Mouse (Mus musculus): ENCODE measurements around the gene Hist1h4a.
"Not testable (repeated sequence)": the region's sequence is repeated elsewhere in the genome, so short reads cannot be mapped to it uniquely, and the experiment has no call there.

Hist1h4a gene

DNA sequence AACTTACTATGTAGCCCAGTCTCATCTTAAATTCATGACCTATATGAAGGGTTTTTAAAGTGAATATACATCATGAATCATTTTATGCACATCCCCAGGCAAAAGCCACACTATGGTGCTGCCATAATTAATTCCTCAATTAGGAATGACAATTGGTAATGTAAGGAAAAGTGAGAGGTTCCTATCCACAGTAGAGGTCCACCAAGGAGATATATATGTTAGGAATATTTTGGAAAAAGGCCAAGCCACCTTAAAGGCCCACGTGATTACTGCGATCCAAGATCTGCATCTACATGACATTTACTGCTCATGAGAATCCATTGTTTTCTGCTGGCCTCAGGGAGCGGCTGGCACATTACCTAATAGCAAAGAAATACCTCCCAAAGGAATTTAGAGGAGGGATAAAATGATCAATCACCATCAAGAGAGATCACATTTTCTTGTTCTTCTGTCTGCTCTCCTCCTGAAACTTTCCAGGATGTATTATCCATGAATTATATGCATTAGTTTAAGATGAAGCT is 1.7 kb downstream of the Hist1h4a start:
- no peak for DNase-seq (ENCODE audit: low spot score in 2 of 2)

DNA sequence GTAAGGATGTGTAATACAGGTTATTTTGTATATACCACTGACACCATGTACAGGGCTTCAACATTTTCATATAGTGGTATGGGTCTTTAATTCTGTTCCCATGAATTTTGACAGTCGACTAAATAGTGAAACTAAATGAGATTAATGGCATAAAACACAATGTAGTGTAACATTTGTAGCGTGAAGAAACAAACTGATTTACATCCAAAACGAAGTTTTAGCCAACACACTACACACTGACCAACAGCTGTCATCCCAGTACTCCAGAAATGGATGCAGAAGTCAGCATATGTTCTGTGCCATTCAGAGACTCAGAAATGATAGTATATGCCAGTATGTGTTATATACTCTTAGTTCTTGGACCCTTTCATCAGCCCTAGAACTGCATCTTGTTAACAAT is 3.1 kb downstream of the Hist1h4a start:
- DNase-seq (ENCODE audit: low spot score in 2 of 2): no peak

DNA sequence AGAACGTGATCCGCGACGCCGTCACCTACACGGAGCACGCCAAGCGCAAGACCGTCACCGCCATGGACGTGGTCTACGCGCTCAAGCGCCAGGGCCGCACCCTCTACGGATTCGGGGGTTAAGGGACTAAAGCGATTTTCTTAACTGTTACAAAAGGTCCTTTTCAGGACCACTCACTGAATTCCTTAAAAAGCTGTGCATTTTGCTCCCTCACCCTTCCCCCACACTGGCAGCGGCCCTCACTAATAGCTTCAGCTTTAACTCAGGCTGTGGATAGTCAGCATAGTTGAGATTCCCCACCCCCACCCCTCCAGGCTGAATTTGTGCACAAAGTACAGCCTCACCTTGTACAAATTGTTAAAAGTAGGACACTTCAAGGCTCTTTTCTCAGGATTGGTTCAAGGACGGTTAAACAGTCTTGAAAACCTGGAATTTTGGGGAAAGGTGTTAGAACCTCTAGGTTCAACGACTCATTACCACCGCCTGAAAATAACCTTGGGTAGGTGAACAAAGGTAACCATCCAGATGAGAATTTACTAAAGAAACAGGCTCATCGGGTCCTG is 3.7 kb downstream of the Hist1h4a start:
- DNase-seq (ENCODE audit: low spot score in 2 of 2): no peak

DNA sequence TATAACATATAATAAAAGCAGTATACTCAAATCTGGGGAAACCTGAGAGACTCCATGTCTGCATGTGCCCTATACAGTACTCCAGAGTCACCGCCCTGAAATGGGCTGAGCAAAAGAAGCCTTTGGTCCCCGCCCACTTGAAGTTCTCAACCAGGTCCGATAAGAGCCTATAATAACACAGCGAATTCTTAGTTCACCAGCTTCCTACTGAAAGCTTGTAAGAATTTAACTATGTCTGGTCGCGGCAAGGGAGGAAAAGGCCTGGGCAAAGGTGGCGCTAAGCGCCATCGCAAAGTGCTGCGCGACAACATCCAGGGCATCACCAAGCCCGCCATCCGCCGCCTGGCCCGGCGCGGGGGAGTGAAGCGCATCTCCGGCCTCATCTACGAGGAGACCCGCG is 4.2 kb downstream of the Hist1h4a start, which contains the start of gene Hist1h4b:
Gene Hist1h4b, plus strand, starts transcription at position 224 of the 400 bp plus-strand sequence.
- peak; percentile 89 to 91 for DNase-seq (ENCODE audit: low spot score in 2 of 2)

DNA sequence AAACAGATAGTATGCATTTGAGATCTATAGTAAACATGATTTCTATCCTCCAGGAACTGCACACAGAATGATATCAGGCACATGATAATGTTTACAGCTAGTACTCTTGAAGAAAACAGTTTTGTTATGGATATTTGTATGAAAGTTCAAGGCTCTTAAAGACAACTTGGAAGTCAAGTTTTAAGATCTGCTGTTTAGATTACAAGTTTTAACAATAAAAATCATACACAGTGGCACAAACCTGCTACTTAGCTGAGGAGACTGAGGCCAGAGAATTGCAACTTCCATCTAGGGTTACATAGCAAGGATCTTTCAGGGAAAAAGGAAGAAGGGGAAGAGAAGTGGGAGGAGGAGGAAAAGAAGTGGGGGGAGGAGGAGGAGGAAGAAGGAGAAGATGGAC is 6.0 kb downstream of the Hist1h4a start:
- no peak for DNase-seq (ENCODE audit: low spot score in 2 of 2)

DNA sequence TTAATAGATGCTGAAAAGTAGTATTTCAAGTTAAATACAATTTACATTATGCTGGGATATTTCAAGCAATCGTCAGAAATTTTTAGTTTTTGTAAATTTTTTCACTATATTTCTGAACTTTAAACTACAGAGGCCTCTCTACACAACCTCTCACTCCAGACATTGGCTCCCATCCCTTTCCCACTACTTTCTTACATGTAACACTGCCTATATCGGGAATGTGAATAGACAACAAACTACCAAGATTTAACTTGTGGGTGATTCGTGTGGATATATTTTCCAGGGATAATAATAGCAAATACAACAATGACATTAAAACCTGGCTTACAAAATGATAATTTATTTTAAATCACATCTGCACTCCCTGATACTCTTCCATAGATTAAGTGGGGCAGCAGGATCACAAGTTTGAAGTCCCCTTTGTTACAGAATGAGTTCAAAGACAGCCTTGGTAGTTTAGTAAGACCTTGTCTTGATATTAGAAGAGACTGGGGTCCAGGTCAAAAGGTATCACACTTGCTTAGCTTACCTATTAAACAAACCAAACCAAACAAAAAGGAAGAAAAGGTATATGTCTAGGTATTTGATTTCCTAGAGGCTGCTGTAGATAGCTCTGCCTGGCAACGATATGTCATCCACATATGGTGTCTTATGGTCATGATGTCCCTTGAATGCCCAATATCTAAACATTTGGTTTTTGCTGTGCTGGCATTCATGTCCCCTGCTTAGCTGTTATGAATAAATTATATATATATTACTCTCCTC is 7.5 kb downstream of the Hist1h4a start:
- DNase-seq (ENCODE audit: low spot score in 2 of 2): no peak

DNA sequence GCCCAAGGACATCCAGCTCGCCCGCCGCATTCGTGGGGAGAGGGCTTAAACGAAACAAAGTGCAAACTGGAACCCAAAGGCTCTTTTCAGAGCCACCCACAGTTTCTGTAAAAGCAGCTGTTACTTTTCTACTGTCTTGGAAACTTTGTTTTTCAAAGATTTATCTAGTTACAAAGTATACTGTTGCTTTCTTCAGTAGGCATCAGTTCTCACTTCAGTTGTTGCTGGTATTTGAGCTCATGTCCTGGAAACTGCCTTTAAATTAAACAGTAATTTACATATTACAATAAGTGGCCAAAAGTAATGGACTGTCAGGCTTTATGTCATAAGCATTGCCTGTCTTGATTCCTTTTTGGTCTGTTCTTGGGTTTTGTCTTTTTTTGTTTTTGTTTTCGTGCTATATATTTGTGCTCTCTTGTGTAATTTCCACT is 8.3 kb downstream of the Hist1h4a start:
- DNase-seq (ENCODE audit: low spot score in 2 of 2): no peak

DNA sequence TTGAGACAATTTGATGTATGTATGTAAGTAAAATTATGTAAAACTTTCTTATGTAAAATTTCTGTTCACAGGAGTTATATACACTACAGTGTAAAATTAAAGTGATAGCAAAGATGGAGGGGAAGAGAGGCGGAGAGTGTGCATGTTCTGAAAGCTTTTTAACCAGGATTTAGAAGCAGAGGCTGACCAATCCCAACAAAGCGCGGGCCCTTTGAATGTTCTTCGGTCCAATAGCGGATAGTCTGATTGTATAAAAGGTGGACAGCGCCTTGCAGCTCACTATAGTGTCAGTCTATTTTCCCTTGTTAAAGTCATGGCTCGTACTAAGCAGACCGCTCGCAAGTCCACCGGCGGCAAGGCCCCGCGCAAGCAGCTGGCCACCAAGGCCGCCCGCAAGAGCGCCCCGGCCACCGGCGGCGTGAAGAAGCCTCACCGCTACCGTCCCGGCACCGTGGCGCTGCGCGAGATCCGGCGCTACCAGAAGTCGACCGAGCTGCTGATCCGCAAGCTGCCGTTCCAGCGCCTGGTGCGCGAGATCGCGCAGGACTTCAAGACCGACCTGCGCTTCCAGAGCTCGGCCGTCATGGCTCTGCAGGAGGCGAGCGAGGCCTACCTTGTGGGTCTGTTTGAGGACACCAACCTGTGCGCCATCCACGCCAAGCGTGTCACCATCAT is 8.8 kb downstream of the Hist1h4a start, which contains the start of gene Hist1h3b:
Gene Hist1h3b, plus strand, starts transcription at position 201 of the 675 bp plus-strand sequence.
- DNase-seq (ENCODE audit: low spot score in 2 of 2): peak; percentile 92 to 94

DNA sequence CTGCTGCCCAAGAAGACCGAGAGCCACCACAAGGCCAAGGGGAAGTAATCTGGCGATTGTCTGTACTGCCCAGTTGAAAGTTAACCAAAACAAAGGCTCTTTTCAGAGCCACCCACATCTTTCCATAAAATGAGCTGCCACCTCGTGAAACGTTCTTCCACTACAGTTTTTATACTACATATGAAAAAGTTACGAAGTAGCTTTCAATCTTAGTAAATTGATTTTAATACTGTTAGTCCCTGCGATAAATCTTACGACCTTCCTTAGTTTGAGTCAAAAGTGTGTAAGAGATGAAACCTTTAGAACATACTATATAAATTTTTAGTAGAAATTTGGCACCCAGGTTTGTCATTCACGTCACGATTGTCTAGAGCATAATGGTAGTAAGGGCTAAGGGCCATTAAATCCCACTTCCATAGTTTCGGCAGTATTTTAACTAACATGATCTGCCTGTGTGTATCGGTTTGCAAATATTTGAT is 9.5 kb downstream of the Hist1h4a start:
- DNase-seq (ENCODE audit: low spot score in 2 of 2): no peak

DNA sequence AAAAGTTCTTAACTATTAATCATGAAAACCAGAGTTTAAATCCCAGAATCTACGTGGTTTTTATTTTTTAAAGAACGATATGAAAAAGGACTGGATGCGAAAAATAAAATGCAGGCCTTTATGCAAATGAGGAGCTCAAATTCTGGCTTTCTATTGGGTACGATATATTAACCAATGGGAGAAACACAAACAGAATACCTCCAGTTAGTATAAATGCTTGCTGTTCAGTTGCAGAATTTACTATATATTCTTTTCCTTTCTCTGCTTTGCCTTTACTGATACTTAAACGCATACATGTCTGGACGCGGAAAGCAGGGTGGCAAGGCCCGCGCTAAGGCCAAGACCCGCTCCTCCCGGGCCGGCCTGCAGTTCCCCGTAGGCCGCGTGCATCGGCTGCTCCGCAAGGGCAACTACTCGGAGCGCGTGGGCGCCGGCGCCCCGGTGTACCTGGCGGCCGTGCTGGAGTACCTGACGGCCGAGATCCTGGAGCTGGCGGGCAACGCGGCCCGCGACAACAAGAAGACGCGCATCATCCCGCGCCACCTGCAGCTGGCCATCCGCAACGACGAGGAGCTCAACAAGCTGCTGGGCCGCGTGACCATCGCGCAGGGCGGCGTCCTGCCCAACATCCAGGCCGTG is 10.1 kb downstream of the Hist1h4a start, which contains the start of gene Hist1h2ab:
Gene Hist1h2ab, plus strand, starts transcription at position 288 of the 639 bp plus-strand sequence.
- not testable (repeated sequence) for DNase-seq (ENCODE audit: low spot score in 2 of 2)

DNA sequence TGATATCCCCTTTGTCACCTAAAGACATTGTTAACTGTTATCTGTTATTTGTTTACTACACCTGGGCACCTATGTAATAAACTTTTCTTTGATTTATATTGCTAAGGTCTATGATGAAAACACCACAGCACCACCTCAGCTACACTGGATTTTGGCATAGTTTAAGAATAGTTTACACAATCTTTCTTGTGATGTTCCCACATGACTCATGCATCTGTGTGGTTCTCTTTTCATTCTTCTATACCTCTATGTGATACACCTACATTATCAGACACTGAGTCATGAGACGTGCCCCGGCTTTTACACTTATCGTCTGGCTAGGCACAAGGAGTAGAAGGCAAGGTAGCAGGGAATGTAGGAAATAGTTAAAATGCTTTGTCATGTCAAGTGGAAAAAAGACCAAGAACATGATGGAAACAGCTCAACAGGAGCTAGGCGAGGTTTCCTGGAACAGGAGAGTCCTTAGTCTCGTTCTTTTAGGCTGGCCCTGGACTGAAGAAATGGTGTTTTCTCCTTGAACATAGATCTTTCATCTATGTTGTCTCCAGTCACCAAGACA is 11.4 kb downstream of the Hist1h4a start:
- no peak for DNase-seq (ENCODE audit: low spot score in 2 of 2)

DNA sequence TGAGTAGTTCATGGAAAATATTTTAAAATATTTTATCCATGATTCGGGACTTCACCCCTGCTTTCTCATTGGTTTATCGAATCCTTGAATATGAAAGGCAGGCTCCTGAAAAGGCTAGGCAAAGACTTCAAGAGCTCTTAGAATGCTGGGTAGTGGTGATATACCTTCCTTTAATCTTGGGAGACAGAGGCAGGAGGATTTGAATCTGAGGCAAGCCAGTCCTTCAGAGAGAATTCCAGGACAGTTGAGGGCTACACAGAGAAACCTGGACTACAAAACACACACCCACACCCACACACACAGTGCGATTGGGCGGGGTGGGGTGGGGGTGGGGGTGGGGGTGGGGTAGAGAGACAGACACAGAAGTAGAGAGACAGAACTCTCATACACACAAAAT is 13.1 kb downstream of the Hist1h4a start:
- DNase-seq (ENCODE audit: low spot score in 2 of 2): no peak

DNA sequence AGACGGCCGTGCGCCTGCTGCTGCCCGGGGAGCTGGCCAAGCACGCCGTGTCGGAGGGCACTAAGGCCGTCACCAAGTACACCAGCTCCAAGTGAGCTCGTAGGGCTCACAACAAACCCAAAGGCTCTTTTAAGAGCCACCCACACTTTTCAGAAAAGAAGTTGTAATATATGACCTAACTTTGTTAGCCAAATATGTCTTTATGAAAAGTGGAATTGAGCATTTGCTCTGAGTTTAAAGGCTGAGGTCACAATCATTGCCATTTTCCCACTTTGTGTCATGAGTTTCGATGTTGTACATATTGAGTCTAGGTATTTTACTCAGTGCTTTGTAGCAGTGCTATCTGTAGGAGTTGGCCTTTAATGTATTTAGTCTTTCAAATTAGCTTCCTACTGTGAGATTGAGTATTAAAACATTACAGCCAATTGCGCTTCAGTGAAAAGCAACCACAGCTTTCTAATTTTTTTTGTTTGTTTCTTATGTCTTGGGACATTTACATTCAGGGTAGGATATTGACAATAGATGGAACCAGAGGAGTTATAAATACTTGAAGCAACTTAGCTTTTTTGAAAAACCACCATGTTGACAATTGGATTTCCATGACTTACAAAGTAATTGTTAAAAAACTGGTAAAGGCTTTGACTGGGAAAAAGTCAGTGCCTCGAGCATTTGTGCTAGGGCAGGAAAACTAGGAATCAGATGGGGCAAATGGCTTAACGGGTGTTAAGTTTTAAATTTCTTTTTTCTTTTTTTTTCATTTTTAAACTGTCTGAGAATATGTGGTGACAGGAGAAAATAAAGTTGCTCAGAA is 13.7 kb downstream of the Hist1h4a start:
- no peak for DNase-seq (ENCODE audit: low spot score in 2 of 2)

DNA sequence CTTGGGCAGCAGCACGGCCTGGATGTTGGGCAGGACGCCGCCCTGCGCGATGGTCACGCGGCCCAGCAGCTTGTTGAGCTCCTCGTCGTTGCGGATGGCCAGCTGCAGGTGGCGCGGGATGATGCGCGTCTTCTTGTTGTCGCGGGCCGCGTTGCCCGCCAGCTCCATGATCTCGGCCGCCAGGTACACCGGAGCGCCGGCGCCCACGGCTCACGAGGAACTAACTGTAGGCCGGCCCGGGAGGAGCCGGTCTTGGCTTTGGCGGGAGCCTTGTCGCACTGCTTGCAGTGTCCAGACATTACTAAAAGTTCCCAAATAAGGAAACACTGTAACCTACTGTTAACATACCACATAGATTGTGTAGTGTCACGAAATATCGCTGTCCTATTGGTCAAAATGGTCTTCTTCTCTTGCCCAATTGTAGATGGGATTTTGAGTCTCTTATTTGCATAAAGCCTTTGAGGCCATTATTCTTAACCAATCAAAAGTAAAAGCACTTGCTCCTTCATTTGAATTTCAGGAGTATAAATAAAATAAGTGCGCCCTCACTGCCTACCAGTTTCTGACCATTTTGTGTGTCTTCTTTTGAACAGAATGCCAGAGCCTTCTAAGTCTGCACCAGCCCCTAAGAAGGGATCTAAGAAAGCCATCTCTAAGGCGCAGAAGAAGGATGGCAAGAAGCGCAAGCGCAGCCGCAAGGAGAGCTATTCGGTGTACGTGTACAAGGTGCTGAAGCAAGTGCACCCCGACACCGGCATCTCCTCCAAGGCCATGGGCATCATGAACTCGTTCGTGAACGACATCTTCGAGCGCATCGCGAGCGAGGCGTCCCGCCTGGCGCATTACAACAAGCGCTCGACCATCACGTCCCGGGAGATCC is 14.6 kb downstream of the Hist1h4a start, which contains the start of gene Hist1h2bb:
Gene Hist1h2bb, plus strand, starts transcription at position 534 of the 880 bp plus-strand sequence.
- peak; percentile 53 to 76 for DNase-seq (ENCODE audit: low spot score in 2 of 2)

DNA sequence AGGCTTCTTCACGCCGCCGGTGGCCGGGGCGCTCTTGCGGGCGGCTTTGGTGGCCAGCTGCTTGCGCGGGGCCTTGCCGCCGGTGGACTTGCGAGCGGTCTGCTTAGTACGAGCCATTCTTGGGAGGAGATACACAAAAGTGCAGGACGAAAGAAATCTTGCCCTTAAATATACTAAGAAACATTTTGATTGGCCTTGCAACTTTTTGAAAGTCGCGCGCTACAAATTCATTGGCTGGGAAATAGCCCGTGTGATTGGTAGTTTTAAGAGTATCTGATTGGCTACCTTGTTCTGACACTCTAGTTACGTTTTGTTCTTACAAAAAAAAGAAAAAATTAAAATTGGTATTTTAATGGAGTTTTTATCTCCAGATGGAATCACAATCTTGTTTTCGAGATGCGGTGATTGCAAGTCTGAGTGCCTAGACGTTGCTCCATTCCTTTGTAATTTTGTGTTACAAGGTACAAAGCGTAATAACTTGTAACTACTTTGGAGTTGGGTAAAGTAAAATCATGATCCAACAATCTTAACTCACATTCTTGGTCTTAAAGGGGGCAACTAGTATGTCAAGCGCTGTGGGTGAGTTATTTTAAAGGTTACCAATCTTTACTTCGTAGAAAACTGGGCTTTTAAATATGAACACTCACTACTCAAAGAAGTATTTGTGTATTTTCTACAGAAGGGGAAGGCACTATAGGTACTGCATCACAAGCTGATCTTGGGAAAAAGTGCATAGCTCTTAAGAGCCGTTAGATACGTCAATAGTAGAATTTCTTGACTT is 15.5 kb downstream of the Hist1h4a start, which contains the start of gene Hist1h3c:
Gene Hist1h3c, minus strand, starts transcription at position 222 of the 781 bp plus-strand sequence.
- DNase-seq (ENCODE audit: low spot score in 2 of 2): peak; percentile 60 to 79

DNA sequence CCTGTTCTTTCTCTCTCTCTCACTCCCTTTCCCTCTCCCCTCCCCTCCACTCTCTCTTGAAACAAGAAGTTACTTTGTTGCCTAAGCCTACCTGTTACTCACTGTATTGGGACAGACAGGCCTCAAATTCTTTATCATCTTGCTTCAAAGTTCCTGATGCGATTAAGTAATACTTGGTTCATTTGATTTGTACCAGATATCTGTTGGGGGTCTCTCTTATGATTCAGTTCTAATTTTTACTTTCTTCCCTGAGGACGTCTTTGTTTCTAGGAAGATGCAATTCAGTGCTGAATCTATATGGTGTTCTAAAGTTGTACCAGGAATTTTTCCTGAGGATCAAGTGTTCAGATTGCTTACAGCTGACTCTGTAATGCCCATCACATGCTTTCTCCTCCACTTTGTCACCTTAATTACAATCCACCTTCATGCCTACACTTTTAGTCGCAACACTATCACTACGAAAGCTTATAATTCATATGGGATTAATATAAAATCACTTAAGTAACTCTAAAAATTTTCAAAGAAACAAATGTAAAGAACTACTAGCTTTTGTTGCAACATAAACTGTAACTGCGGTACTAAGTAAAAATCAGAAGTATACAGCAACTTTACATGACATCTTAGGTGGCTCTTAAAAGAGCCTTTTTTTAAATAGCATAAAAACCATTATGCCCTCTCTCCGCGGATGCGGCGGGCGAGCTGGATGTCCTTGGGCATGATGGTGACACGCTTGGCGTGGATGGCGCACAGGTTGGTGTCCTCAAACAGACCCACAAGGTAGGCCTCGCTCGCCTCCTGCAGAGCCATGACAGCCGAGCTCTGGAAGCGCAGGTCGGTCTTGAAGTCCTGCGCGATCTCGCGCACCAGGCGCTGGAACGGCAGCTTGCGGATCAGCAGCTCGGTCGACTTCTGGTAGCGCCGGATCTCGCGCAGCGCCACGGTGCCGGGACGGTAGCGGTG is 16.3 kb downstream of the Hist1h4a start:
- no peak for DNase-seq (ENCODE audit: low spot score in 2 of 2)

DNA sequence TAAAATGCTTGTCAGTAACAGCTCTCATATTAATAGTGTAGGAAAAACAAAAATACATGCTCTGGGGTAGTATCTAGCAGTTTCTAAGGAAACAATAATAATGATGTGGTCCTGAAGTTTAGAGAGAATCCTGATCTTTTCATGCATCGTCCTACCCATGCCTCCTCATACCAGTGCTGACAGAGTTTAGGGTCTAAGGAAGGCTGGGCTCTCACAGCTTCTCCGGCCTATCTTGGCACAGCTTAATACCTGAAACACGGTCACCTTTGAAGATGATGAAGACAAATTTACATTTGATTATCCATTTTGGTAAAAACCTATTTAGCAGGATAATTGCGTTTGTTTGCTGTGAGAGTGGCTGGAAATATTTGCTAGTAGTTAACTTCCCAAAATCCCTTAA is 17.1 kb downstream of the Hist1h4a start:
- no peak for DNase-seq (ENCODE audit: low spot score in 2 of 2)
